Mouse (Mus musculus) heart, adult 2 months (tissue): ENCODE measurements around the gene Cdca7.

Experiments used
- CTCF ChIP-seq: fragments of 200-600 bp; IDR thresholded peaks from 2 replicates; pipeline ENCODE4 v1.8.1; 2022; ENCODE audit warnings: antibody characterized with exemption, mild to moderate bottlenecking, moderate library complexity
- EP300 ChIP-seq: fragments of 200-500 bp; IDR thresholded peaks from 2 replicates; pipeline ENCODE4 v1.6.1; 2011; ENCODE audit warnings: low read depth, low read length, control low read depth; ENCODE audit not compliant: insufficient read depth
- POLR2A ChIP-seq: fragments of 200-500 bp; IDR thresholded peaks from 2 replicates; pipeline ENCODE4 v1.6.1; 2011; ENCODE audit warnings: mild to moderate bottlenecking, low read depth, low read length, control low read depth; ENCODE audit not compliant: insufficient read depth

DNA sequence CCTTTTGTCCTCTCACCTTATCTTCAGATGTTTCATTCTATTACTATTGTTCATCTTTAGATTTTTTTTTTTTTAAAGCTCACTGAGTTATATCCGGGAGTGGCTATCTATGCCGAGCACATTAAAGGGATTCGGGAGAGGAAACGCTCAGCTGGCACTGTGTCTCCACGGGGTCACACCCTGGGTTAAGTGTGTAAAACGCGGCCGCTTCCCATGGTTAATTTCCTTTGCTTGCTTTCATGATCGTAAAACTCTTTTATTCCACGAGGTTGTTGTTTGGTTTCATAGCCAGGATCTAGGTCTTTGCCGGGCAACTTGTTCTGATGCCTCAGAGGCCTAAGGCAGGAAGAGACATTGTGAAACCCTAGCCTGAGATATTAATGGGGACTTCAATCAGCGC is 48.1 kb downstream of the Cdca7 start:
- TF ChIP-seq CTCF (no peak), POLR2A (no peak), EP300 (no peak)
